Mouse (Mus musculus) frontal cortex, postnatal 10 days (tissue): ENCODE data around the gene Cd47.

Source experiments
- DNase-seq, 2 experiments: peaks; one replicate each; pipeline ENCODE4 v3.0.0; 2022; ENCODE audit warnings: low spot score in 2 of 2, mixed read lengths in 1 of 2

The Cd47 gene

DNA sequence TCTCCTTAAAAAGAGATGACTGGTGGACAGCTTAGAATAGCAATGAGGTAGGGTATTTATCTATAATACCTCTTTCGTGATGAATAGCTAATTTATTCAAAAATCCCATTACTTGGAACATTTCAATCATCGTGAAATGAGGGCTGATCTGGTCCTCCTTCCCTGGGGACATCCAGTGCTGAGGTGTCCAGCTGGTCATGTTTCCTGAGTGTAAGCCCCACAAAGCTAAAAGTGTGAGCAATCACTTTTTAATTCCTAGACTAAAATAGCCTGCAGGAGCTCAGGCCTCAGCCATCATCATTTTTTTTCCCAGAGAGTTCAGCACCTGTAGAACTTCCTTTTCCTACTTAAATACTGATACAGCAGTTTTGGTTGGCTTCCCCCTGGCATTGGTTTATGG lies 150.0 kb downstream of the Cd47 start:
- DNase-seq = no peak

DNA sequence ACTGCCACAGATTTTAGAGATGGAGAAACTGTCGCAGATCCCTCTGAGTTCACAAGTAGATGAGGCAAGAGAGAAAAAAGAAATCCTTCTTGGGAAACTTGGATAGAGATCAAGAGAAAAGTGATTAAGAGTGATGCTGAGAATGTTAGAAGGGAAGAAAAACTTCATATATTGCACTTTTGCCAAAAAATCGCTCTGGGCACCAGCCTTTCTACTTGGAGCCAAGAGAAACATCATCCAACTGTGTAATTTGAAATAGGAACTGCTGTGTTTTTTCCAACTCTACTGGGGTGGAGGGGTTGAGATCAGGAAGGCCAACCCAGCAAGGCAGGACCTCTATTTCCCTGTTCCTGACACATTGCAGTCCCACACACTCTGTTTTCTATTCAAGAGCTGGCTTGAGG lies 151.0 kb downstream of the Cd47 start:
- DNase-seq = no peak

DNA sequence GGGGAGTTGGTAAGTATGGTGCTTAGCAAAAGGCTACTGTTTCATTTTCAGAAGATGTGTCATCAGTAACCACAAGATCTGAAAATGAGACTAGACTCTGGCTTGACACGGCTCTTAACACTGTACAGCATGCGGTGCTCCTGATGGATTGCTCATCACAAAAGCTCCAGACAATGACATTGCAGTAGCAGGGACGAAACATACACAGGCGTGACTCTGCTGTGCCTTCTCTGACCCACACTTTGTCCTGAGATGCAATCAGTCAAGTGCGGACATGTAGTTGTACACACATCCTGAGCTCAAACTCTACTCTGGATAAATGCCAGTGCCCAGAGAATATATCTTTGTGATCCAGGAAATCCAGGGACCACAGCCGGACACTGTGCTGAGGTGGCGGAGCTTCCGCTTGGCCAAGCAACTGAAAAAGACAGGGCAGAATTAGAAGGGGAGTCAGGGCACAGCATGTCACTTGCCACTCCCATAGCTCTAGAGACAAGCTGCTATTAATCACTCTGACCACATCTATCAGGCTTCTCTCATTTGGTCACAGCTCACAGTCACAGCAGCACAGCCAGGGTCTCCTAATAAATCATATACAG lies 151.7 kb downstream of the Cd47 start:
- DNase-seq = no peak

DNA sequence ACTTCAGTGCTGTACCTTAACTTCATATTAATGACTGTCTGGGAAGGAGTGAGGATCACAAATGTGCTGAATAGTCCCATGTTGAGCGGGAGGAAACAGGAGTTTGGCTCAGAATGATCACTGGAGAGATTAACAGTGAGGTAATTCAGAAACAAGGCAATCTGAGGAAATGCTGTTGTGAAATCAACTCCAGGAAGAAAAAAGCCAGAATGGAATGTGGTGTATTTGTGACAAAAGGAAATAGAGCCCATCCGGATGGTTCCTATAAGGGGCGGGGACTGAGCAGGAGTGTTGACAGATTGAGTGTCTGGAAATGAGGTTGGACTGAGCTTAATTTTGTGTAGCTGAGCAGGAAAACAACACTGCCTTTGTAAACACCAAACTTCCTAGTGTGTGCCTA lies 153.5 kb downstream of the Cd47 start:
- DNase-seq = no peak

DNA sequence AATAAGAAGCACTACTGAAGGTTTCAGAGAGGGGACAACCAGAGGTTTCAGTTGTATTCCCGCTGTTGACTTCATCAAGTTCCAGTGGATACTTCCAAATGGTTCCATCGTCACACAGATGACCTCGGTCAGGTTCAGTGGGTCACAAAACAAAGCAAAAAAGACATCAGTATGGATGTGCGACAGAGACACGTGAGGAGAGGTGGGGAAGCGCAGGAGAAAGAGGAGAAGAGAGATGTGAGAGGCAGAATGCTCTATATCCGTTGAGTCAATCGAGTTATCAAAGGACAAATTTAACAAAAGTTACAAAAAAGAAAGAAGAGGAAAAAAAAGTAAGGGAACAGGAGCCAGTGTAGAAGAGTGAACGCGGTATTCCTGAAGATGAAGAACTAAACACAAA lies 154.6 kb downstream of the Cd47 start:
- no peak for DNase-seq

DNA sequence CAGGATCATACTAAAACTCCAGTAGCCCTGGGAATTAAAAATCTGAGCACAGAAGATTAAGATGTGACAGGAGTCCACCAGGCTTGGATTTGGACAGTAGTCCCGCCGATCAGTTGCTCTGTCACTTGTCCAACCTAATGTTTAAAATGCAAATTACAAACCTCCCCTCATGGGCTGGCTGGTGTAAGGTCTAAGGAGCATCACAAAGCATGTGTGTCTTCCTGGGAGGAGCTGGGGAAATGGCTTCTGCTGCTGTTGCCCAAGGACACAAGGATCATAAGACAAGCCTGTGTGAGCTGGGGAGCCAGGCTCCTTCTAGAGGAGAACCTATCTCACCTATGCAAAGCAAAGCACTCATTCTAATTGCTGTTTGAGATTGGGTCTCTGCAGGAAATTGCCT lies 155.0 kb downstream of the Cd47 start:
- DNase-seq = no peak

DNA sequence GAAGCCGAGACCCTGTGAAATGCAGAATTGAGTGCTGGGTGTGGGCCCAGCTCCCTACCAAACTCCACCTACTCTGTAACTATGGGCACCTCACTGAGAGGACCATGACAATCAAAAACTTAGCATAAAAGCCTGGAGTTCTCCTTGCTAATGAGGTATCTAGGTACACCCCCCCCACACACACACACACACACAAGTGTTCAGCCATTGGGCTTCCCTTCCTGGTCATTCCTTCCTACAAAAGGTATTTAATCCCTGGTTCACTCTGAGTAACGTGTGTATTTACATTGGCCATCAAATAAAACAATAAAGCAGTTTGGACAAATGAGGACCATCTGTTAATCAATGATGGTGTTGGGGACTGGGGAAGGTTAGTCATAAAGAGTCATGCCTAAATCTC lies 155.6 kb downstream of the Cd47 start:
- no peak for DNase-seq

DNA sequence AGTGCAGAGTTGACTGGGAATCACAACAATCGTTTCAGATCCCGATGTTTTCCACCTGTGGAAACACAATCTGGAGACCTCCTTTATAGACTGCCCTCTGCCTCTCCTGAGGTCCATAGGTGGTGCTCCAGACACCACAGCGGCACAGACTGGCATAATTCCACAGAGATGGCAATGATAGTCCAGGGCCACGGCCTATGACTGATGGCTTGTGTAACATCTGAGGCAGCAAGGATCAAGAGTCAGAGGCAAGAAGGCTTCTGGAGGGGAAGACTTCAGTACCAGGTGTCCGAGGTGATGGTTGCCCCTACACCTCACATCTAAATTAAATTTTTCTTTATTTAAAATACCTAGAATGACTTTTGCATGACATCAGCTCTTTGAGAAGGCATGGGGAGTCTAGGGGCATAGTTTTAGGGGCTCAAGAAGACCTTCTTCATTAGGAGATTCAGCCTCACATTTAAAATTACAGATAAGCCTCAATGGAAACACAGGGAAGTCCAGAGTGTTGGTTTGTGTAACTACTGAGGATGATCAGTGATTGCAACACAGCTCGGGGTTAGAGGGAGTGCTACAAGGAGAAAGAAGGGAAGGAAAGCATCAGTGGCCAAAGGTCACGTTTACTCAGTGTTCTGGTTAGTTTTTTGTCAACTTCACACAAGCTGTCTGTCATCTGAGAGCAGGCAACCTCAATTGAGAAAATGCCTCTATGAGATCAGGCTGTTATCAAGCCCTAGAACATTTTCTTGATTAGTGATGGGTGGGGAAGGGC lies 156.4 kb downstream of the Cd47 start:
- no peak for DNase-seq

DNA sequence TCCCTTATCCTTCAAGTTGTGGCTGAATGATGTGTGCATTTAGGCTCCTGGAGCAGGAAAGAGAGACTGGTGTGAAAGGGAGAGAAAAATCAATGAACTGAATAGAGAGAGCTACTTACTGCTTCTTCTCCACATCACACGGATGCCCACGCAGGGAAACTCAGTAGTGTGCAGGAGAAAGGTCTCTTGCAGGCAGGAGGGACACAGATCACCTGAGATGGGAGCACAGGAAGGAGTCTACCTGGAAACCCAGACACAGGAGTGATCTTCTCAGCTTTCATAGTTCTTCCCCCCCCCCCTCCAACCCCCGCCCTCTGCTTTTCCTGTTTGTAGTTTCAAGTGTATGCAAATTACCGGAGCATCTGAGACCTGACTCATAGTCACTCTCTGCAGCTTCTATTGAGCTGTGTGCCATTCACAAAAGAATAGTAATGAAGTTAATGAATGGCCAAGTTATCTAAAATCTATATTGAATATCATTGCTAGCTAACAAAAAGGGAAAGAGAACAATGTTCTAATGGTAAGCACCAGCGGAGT lies 158.6 kb downstream of the Cd47 start:
- DNase-seq = no peak

DNA sequence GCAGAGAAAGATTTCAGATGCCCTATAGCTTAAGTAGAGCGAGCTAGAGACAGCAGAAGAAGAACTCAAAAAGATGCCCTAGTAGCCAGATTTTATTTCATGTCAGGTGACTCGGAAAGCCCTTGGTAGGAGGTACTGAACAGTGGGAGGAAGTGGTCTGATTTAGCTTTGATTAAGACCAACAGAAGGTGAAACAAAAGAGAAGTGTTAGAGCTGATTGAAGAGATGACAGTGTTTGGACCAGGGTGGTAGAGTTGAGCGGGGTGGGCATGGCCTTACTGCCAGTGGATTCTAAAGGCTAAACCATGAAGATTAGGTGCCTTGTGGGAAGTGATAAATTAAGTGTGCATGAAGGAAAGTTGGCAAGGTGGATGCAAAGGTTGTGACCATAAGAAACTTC lies 162.0 kb downstream of the Cd47 start:
- DNase-seq = no peak

DNA sequence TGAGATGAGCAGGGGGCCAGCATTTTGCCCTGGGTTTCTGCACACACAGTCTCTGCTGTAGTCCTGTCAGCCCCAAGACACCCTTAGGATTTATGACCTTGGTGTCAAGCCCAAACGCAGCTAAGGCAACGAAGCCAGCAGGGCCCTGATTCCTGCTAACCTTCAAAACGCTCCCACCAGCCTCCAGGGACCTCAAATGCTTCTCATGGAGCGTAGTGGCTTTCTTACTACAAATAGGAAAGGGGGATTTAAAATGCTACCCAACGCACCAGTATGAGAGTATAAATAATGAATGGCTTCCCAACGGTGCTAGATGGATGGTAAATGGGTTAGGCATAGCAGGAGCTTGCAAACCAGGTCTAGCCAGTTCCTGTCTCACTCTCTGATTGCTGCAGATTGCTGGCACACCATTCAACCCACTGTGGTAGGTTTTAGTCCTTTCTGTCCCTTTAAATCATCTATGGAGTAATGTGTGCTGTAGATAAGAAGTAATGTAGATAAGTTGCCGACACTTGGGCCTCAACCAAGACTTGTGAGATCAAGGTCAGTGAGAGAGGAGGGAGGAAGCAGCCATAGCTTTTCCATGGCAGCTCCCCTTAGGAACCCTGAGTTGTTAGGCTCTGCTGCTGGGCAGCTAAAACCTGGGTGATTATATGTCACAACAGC lies 164.1 kb downstream of the Cd47 start:
- no peak for DNase-seq
